Mouse (Mus musculus): ENCODE measurements around the gene Rspry1.

Gene Rspry1

DNA sequence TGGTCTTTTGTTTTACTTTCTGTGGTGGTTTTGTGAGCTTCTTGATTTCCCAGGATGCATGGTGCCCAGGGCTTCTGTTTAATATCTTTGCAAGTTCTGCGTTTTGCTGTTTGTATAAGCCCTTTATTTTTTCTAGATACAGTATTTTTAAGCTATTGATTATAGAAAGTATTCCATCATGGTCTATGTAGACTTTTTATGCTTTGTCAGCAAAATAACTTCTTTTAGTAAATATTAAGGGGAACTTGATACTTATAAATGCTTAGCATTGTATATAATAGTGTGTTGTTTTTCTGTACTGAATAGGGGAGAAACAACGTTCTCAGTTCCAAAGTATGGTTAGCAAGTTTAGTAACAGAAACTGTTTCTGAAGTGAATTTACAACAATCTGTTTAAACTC is 2.3 kb downstream of the Rspry1 start:
- DNase-seq: no peak

DNA sequence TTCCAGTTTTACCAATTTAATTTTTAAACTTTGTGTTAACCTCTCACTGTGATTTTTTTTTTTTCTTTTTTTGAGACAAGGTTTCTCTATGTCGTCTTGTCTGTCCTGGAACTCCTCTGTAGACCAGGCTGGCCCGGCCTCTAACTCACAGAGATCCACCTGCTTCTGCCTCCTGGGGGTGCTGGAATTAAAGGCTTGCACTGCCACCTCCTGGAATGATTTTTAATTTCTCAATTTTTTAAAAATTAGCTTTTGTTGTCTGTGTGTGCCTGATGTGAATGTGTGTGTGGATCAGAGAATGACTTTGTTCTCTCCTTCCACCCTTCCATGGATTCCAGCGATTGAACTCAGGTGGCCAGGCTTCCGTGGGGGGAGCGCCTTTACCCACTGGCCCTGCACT is 5.3 kb downstream of the Rspry1 start:
- no peak for DNase-seq

DNA sequence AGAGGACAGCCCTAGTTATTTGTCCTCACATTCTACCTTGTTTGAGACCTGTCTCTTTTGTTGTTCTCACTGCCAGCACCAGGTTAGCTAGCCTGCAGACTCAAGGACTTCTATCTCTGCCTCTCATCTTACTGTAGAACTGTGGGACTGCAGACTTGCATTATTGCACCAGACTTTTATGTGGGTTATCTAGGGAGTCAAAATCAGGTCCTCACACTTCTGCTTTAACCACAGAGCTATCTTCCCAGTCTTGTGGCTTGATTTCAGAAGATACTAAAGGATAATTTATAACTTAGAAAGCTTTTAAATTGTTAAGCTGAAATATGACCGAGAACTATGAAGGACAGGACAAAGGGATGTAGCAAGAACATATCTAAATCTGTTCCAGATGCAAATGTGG is 23.1 kb downstream of the Rspry1 start:
- no peak for DNase-seq

DNA sequence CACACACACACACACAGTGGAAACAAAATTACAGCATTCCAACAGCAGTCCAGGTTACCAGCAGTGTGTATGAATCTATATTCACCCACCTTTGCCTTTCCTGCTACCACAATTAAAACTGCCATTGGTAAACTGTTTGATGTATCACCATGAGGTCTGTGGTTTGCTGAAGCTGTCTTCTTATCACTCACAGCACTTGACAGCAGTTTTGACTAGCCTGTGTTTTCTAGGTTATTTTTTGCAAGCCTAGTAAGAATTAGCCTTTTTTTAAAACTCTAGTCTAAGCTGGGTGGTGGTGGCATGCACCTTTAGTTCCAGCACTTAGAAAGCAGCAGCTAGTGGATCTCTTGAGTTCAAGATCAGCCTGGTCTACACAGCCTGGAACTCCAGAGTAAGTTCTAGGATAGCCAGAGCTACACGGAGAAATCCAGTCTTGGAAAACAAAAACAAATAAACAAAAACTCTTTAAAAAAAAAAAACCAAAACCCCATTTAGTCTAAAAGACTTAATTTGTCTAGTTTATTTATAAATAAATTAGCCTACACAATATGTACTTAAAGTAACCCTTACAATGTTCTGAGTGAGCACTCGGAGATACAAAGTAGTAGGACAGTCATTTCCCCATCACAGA is 31.9 kb downstream of the Rspry1 start:
- DNase-seq: no peak

DNA sequence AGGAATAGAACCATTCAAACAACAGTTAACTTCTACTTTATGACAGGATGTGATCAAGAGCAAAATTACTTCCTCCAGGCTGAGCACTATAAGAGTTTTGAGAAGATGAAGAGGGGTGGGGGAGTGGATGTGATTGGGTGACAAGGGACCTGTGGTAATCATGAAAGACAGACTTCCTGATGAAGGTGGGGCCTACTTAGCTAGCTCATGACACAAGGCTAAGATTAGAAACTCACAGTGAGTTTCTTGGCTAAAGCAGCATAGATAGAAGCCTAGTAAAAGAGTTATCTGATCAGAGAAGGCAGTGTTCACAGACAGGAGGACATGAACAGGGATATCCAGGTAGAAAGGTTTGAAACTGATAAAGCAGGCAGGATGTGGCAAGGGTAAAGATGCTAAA is 32.5 kb downstream of the Rspry1 start:
- DNase-seq: no peak

DNA sequence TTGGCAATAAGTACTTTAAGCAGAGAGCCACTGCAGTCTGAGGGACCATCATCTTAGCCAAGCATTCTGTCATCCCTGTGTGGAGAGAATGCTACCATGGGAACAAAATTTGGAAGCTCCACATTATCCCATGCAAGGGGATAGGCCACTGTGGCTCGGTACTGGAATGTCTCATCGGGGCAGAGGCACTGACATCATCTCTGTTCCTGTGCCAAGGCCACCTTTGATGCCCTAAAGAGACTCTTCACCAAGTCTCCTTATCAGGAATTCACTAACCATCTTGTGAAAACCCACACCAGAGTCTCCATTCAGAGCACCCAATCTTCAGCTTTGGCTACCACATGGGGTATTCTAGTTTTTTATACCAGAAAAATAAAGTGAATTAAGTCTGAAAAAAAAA is 39.4 kb downstream of the Rspry1 start:
- no peak for DNase-seq

DNA sequence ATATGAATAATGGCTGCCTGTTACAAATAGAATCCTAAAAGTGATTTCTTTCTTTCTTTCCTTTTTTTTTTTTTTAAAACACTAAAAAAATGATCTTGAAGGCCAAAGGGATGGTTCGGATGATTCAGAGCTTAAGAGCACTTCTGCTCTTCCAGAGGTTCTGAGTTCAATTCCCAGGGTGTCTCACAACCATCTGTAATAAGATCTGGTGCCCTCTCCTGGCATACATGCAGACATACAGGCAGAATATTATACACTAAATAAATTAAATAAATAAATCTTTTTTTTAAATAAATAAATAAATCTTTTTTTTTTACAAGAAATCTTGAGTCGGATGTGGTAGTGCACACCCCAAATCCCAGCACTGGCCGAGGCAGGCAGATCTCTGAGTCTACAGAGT is 40.2 kb downstream of the Rspry1 start:
- no peak for DNase-seq

DNA sequence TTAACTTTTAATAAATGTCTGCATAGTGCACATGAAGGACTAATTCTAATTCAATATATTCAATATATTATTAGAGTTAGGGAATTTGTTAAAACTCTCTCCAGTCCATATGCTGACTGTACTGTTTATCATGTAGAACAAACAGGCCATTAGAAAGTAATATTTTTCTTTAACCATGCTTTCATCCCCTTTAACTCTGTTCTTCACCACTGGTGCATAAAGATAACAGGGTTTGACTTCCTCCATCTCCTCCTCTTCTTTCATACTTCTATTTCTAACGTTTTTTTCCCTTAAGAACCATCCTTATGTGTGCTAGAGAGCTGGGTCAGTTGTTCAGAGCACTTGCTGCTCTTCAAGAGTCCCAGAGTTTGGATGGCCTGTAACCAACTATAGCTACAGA is 43.5 kb downstream of the Rspry1 start:
- no peak for DNase-seq

DNA sequence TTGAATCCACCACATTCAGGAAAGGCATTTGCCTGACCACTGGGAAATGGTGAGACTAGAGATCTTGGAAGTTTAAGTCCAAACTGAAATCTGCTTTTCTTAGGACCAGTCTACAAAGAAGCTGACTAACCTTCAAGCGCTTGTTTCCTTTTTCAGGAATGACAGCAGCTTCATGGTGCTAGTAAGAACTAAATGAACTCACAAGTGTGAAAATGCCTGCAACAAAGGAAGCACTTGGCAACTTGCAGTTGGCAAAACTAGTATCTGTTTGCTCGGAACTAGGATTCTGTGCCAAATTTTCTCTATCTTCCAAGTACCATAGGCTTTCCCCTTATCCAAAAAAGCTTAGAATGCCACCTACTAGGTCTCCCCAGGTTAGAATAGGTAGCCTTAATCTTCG is 44.4 kb downstream of the Rspry1 start:
- DNase-seq: peak; percentile 20

DNA sequence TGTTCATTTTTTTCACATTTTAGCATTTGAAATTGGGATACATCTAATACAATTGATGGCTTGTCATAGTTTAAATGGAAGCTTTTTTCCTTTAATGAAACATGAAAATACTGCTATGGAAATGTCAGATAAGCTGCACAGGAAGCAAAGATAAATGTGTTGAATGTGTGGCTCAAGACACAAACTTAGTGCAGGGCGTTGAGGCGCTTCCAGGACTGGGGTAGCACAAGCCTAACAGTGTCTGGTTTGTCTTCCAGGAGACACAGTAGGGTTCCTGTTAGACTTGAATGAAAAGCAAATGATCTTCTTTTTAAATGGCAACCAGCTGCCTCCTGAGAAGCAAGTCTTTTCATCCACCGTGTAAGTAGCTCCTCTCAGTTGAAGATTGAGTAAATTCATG is 47.8 kb downstream of the Rspry1 start:
- DNase-seq: no peak

DNA sequence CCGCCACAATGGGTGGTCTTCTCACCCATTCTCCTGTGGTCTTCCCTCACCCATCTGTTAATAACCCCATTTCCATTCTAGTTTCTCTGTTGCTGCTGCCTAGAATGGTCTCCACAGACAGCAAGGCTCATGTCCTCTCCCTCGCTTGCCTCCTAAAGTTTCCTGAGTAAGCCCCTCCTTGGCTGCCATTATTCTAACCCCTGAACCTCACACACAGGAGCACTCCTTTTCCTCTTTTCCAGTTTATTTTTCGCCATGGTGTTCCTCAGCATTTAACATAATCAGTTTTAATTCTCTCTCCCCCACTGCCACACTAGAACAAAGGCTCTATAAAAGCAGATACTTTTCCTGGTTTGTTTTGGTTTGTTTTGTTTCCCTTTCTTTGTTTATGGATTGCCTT is 51.2 kb downstream of the Rspry1 start:
- DNase-seq: no peak

DNA sequence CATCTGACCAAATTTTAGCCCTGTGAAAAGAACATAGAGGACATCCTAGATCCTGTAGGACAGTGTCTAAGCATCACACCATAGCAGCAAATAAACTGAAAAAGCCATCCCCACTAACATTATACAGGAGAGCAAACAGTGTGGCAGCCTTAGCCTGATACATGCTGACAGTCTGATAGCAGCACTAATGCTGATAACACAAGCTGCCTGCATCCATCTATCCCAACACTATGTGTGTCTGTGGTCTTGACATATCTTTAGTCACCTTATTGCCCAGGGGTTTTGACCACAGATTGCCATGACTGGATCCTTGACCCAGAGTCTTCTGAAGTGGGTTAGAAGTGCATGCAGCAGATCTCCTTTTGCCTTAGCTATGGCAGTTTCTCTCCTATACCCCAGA is 53.3 kb downstream of the Rspry1 start:
- DNase-seq: no peak

DNA sequence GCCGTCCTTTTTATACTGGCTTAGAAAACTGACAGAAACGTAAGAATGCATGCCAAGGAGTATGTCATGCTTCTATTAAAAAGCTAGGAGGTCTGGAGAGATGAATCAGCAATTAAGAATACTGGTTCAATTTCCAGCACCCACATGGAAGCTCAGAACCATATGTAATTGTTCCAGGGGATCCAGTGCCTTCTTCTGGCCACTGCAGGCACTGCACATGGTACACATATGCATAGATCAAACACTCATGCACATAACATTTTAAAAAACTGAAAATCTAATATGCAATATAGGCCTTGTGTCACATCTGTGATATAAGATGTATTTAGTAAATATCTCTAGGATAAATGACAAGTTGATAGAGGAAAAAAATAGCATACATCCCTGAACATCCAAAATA is 56.3 kb downstream of the Rspry1 start:
- DNase-seq: no peak

DNA sequence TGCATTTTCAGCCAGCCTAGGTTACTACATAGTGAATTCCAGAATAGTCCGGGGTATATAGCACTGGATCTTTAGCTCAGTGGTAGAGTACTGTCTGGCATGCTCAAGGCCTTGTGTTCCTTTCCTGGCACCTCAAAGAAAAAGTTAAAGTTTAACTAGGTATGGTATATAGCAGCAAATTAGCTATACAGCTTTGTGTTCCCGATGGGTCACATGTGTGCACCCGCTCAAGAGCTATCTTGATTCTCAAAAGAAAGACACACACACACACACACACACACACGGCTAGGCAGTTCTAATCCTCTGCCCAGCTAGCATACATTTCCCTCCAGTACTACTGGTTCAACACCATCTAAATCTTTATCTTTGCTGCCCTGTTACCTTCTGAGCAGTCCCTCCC is 58.7 kb downstream of the Rspry1 start:
- no peak for DNase-seq

DNA sequence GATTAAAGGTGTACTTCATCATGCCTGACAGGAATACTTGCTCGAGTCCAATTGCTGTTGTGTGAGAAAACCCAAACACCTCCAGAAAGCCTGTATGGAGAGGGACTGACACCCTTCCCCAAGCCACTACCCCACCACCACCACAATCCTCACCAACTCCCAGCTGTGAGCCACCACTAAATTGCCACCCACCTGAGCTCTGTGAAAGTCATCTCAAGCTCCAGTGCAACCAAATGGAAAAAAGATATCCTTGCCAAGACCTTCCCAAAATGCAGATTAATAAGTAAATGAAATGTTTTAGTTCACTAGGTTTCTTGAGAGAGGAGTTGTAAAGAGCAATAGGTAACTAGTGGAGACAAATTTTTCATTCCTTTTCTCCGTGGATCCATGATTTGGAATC is 63.0 kb downstream of the Rspry1 start:
- DNase-seq: no peak

DNA sequence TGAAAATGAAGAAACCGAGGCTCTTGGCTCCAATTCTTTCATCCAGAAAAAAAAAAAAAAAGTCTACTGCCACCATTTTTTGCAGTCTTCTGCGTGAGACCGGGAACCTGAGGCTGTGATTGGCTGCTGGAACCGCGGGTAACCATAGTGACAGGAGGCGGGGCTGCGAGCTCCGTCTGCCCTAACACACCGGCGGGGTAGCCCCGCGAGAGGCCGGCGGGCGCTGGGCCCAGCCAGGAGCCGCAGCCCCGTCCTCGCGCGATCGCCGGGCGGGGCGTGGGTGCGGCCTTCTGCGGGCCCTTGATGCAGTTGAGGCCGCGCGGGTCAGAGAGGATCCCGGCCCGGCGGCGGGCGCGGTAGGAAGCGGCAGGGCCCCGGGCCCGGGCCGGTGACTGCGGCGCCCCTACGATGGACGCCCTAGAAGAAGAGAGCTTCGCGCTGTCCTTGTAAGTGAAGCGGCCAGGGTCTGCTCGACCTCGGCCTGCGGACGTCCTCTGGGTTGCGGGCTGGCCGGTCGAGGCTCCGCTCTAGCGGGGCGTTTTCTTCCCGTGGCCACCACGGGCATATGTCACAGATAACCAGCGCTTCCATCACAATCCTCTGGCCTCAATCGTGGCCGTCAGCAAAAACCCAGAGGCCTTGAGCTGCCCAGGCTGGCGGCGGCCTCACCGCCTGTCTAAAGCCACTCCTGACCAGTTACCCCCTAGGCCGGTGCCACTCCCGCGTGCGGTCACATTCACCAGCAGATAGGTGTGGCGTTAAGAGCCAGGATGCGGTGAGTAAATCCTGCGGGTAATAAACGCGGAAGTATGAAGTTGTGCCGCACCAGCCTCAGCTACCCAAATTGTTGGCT is 64.9 kb downstream of the Rspry1 start, which contains the start of gene Arl2bp:
Arl2bp (plus strand) TSS at position 145 of the 853 bp plus-strand sequence.
- peak; percentile 95 for DNase-seq

DNA sequence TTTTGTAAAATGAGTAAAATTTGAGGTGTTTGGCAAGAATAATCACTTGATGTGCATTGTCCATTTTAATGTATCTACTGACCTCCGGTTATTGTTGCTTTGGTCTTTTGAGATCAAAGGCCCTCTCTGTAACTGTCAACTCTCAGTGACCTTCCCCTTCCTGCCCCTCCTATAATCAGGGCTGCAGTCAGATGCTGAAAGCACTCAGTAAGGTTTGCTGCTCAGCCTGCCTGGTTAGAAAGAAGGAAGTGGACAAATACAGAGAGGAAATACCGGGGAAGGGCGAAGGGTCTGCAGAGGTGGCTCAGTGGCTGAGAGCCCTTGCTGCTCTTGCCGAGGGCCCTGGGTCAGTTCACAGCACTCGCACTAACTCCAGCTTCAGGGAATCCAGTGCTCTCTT is 72.6 kb downstream of the Rspry1 start:
- no peak for DNase-seq

DNA sequence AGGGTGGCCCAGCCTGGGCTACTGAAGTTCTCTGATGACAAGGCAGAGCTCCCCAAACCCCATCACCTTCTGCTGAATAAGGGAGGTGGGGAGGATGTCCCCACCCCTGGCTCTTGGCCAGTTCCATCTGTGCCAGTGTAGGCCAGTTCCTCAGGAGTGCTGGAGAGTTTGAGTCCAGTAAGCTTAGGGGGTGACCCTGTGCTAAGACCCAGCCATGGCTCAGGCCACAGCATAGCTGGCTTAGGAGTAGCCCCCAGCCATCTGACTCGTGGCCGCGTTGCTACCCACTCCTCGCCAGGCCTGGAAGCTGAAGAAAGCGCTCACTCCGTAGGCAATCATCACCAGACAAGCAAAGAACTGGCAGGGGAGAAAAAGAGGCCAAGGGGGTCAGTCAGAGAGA is 74.2 kb downstream of the Rspry1 start:
- DNase-seq: no peak

DNA sequence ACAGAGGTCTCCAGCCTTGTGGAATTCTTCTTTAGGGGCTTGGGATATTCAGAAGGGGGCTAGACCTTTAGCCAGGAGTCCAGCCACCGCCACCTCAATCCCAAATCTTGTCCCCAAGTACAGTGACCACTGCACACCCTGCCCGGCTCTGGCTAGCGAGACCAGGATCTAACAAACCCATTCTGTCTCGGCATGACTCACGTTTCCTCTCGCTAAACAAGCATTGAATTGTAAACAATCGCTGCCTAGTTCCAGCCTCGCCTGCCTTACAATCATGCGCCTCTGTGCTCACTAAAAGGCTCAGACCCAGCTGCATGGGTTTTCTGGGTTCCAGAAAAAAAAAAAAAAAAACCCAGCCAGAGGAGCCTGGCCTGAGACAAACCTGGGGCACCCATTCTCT is 76.8 kb downstream of the Rspry1 start:
- peak; percentile 56 for DNase-seq

DNA sequence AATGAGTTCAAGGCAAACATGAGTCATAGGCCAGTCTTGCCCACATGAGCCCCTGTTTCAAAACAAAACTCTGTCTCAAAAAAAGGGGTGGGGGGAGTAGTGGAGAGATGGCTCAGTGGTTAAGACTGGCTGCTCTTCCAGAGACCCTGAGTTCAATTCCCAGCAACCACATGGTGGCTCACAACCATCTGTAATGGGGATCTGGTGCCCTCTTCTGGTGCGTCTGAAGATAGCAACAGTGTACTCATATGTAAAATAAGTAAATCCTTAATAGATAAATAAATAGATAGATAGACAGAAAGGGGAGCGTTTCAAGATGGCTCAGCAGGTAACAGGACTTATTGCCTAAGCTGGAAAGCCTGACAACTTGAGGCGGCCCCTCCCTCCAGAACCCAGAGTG is 78.7 kb downstream of the Rspry1 start:
- DNase-seq: no peak

DNA sequence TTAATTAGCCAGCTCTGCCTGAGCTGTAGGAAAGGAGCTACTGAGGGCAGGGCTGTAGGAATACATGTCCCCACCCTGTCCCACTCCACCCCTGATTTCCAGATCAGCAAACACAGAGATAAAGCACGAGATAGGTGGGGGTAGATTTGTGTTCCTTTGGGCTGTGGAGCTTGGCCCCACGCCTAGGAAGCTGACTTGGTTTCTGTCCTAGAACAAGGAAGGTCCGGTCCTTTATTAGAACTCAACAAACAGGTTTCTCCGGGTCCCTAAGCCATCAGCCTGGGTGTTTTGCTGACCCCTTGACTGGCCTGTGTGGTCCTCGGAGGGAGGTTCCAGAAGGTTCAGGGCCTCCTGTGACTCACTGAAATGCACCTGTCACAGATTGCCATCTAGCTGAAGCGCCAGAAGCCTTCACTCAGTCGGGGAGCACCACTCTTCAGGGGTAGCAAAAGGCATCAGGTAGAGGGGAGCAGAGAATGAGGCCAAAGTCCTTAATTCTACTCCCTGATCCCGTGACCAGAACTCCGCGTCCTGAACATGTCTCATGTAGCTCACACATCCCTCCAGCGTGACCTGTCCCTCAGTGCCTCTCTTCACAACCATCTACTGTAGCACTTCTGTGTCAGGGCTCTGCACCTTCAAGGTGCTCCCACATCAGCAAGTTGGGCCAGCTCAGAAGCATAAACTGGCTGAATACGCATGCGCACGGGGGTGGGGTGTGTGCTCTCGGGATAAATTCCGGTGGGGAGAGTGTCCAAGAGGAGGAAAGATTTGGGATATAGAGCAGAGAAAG is 81.2 kb downstream of the Rspry1 start:
- no peak for DNase-seq

DNA sequence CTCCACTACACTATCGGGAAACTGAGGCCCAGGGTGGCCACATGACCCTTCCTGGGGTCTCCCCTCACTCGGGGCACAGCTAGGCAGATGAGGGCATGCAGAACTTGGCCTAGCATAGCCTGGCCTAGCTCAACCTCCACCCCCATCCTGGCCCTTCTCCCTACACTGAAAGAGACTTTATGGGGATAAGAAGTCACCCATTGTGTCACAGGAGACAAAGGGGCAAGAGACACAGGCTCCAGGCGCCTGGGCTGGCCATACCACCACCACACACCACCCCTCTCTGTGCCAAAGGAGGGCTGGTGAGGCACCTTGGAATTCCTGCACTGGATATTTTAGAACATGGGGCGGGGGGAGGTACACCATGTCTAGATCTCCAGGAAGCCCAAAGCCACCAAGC is 82.5 kb downstream of the Rspry1 start:
- peak; percentile 29 for DNase-seq

DNA sequence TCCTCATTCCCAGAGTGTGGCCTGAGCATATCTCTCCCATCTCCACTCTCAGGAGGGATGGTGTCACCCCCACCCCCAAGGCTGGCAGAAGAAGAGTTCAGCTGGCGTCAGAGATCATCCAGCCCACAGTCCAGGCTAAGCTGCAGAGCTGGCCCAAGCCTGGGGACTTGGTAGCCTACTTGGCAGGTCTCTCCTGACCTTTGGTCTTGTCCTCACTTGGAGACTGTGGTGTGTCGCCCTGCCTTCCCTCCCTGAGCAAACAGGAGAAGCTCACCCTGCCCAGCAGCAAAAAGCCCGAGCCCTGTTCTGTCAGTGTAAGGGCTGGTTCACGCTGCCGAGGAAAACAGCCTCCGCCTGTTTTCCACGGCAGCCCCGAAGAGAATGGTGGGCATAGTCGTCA is 84.2 kb downstream of the Rspry1 start:
- no peak for DNase-seq

DNA sequence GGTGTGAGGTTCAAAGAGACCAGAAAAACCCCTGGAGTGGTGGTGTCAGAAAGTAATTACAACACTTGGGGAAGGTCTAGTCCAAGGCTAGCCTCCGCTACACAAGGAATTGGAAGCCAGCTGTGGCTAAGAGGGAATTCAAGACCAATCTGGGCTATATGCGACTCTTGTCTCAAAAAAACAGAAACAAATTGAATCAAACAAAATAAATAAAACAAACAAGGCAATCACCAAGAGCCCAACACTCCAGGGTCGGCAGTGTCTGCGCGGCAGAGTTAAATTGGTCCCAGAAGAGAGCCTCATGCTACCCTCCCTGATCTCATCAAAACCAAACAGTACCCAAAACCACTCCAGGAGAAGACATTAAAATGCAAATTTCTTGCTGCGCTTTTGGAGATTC is 93.0 kb downstream of the Rspry1 start:
- no peak for DNase-seq

Measured in right cerebral cortex, adult 18-20 months (tissue).